Mouse (Mus musculus) heart, postnatal 0 days (tissue): Measurements from ENCODE around the gene Ptprz1.

Experiments used
- CTCF ChIP-seq: IDR thresholded peaks from 2 replicates; pipeline ENCODE4 v1.5.1; 2016; ENCODE audit warnings: antibody characterized with exemption, control low read depth, low read depth
- EP300 ChIP-seq: IDR thresholded peaks from 2 replicates; pipeline ENCODE4 v1.6.1; 2016; ENCODE audit warnings: antibody characterized with exemption, low read depth

DNA sequence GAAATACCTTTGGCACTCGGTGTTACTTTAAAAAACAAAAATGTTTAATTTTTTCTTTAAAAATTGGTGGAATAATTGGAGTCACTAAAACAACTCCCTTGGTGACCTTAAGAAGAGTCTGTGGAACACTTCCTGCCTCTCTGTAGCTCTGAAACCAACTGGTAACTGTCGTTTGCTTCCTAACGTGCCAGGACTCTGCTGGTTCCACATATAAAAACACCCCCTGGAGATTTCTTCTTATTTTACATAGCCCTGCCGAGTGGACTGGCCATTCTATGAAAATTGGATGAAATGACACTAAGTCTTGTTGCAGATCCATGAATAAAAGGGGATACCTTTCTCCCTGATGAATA is 34.6 kb downstream of the Ptprz1 start:
- TF ChIP-seq CTCF: no peak
- no peak for TF ChIP-seq EP300
